Mouse (Mus musculus) heart, postnatal 0 days (tissue): ENCODE data around the gene Trip11.

Source experiments
- CTCF ChIP-seq: IDR thresholded peaks from 2 replicates; pipeline ENCODE4 v1.5.1; 2016; ENCODE audit warnings: antibody characterized with exemption, control low read depth, low read depth
- EP300 ChIP-seq: IDR thresholded peaks from 2 replicates; pipeline ENCODE4 v1.6.1; 2016; ENCODE audit warnings: antibody characterized with exemption, low read depth

- peak; percentile 76 for TF ChIP-seq CTCF
- 0 out of 2 replicates have a peak, but pooled peaks have one; percentile 19 for TF ChIP-seq EP300
Observed at GRCm38 (mm10) chr12:101957942-101958544, 45.0 kb upstream of the Trip11 start, which contains the start of gene Atxn3.
